Mouse (Mus musculus): ENCODE data around the gene Ankrd54.
A peak's percentile ranks its signal among the peaks of the same experiment; 100 is the strongest.
"Not testable (repeated sequence)": the region's sequence is repeated elsewhere in the genome, so short reads cannot be mapped to it uniquely, and the experiment has no call there.

The Ankrd54 gene

GRCm38 (mm10) chr15:79042721-79043491, 19.8 kb downstream of the Ankrd54 start:
- DNase-seq (ENCODE audit: low spot score in 2 of 2), result no peak

GRCm38 (mm10) chr15:79041585-79041984, 21.1 kb downstream of the Ankrd54 start, which contains the start of gene Galr3:
Gene Galr3 (plus strand): TSS chr15:79041885.
- DNase-seq (ENCODE audit: low spot score in 2 of 2), result no peak

GRCm38 (mm10) chr15:79040501-79041416, 21.9 kb downstream of the Ankrd54 start:
- DNase-seq (ENCODE audit: low spot score in 2 of 2), result no peak

GRCm38 (mm10) chr15:79038853-79039252, 23.8 kb downstream of the Ankrd54 start:
- DNase-seq (ENCODE audit: low spot score in 2 of 2), result peak; percentile 70 to 92

- DNase-seq (ENCODE audit: low spot score in 2 of 2), result no peak
Measured at GRCm38 (mm10) chr15:79038331-79038730, 24.4 kb downstream of the Ankrd54 start.

- DNase-seq (ENCODE audit: low spot score in 2 of 2), result peak; percentile 72 to 89
Measured at GRCm38 (mm10) chr15:79037913-79038328, 24.8 kb downstream of the Ankrd54 start.

GRCm38 (mm10) chr15:79031908-79032307, 30.8 kb downstream of the Ankrd54 start:
- not testable (repeated sequence) for DNase-seq (ENCODE audit: low spot score in 2 of 2)

GRCm38 (mm10) chr15:79030551-79031435, 31.9 kb downstream of the Ankrd54 start:
- DNase-seq (ENCODE audit: low spot score in 2 of 2), result peak in 1 of 2 experiments; percentile 69

GRCm38 (mm10) chr15:79029519-79030241, 33.0 kb downstream of the Ankrd54 start:
- no peak for DNase-seq (ENCODE audit: low spot score in 2 of 2)

- no peak for DNase-seq (ENCODE audit: low spot score in 2 of 2)
Measured at GRCm38 (mm10) chr15:79028823-79029484, 33.7 kb downstream of the Ankrd54 start.

- peak; percentile 65 to 87 for DNase-seq (ENCODE audit: low spot score in 2 of 2)
Measured at GRCm38 (mm10) chr15:79028237-79028738, 34.4 kb downstream of the Ankrd54 start, which contains the start of gene H1f0. Gene H1f0 (plus strand): TSS chr15:79028450.

GRCm38 (mm10) chr15:79027291-79028205, 35.1 kb downstream of the Ankrd54 start:
- DNase-seq (ENCODE audit: low spot score in 2 of 2), result peak in 1 of 2 experiments; percentile 37

- DNase-seq (ENCODE audit: low spot score in 2 of 2), result no peak
Measured at GRCm38 (mm10) chr15:79026511-79027290, 36.0 kb downstream of the Ankrd54 start.

- DNase-seq (ENCODE audit: low spot score in 2 of 2), result no peak
Measured at GRCm38 (mm10) chr15:79025687-79026308, 36.9 kb downstream of the Ankrd54 start.

- DNase-seq (ENCODE audit: low spot score in 2 of 2), result no peak
Measured at GRCm38 (mm10) chr15:79023366-79023765, 39.3 kb downstream of the Ankrd54 start.

GRCm38 (mm10) chr15:79022671-79023230, 39.9 kb downstream of the Ankrd54 start:
- no peak for DNase-seq (ENCODE audit: low spot score in 2 of 2)

- DNase-seq (ENCODE audit: low spot score in 2 of 2), result no peak
Measured at GRCm38 (mm10) chr15:79018886-79019285, 43.8 kb downstream of the Ankrd54 start.

Measured in spleen, postnatal 10 days (tissue).